Mouse (Mus musculus) cerebellum, adult 9-11 months (tissue): ENCODE data around the gene Mdm2.

Source experiments
- DNase-seq: peaks from one replicate; pipeline ENCODE4 v3.0.0; 2022

Mdm2 gene

DNA sequence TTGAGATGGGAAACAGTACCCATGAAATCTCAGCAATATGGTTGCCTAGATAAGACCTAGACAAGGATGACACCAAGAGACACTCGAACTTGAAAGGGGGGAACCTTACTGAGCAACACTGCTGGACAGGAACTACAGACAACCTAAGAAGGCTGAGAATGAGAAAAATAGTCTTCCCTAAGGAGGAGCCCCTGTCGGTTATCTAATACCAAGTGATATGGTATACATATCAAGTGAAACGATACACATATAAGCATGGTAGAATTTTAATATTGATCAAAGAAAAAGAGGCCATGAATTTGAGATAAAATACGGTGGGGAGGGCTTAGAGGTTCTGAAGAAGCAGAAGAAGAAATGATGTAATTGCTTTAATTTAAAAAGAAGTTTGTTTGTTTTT lies 58.2 kb downstream of the Mdm2 start:
- no peak for DNase-seq

- no peak for DNase-seq
Observed at GRCm38 (mm10) chr10:117651587-117652377, 58.8 kb downstream of the Mdm2 start.

DNA sequence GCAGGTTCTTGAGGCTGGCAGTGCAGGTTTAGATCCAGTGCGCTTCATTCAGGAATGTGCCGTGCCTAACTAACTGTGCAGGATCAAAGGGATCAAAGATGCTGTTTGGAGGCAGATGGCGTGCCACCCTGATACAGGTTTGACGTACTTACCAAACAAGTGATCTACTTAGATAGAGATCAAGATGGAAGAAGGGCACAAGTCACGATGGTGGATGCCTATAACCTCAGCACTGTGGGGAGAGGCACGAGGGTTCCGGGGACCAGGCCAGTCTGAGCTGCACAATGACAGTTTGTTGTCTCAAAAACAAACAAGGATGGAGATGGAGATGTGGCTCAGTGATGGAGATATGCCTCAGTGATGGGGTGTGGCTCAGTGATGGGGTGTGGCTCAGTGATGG lies 59.8 kb downstream of the Mdm2 start:
- no peak for DNase-seq

DNA sequence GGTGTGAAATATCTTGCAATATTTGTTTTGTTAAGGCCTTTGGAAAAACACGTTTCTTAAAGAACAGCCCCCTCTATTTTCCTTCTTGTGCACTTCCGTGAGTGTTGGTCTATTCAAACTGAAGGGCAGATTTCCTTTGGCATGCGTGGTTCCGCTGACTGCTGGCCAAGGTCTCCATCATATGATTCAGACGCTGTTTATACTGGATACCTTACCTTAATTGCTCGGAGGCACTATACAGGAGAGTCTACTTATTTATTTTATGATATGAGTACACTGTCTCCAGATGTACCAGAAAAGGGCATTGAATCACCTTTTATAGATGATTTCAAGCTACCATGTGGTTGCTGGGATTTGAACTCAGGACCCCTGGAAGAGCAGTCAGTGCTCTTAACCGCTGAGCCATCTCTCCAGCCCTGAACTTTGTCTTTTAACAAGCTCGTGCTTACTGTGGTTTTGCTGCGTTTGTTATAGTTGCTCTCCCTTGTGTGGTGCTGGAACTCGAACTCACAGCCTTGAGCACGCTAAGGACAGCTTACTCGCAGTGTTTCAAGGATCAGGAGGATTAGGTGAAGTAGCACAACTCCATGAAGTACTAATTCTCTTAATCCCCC lies 60.4 kb downstream of the Mdm2 start:
- no peak for DNase-seq

- DNase-seq: no peak
Observed at GRCm38 (mm10) chr10:117649292-117650041, 61.1 kb downstream of the Mdm2 start.

DNA sequence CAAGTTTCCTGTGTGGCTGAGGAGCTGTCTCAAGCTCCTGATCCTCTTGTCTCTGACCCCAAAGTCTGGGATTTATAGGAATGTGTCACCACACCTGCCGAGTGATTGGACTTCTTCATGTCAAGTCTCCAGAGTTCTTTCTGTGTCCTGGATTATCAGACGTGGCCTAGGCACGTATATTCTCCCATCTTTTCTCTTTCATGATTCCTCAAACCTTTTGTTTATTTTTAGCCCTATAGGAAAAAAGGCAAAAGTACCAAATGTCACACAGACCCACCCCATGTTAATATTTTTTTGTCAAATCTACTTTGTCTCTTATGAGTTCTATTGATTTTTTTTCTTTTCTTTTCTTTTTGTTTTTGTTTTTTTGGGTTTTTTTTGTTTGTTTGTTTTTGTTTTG lies 61.9 kb downstream of the Mdm2 start:
- DNase-seq: no peak

DNA sequence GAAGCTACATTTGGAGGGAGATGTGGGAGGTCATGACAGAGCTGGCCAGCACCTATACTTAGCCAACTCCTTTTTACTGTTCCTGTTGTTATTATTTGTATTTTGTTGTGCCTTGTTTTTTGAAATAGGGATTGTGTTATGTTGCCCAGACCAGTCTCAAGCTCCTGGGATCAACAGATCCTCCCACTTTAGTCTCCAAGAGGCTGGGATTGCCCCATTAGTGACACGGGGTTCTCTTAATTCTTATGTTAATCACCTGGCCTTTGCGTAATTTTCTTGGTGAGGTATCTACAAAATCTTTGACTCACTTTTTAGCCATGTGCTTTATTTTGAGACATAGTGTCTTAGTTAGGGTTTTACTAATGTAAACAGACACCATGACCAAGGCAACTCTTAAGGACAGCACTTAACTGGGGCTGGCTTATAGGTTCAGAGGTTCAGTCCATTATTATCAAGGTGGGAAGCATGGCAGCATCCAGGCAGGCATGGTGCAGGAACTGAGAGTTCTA lies 62.5 kb downstream of the Mdm2 start:
- no peak for DNase-seq

- DNase-seq: peak; percentile 27
Observed at GRCm38 (mm10) chr10:117647158-117647505, 63.4 kb downstream of the Mdm2 start.

- no peak for DNase-seq
Observed at GRCm38 (mm10) chr10:117646482-117647157, 63.9 kb downstream of the Mdm2 start.

GRCm38 (mm10) chr10:117645487-117645964 lies 65.0 kb downstream of the Mdm2 start:
- DNase-seq: no peak

- DNase-seq: no peak
Observed at GRCm38 (mm10) chr10:117644828-117645227, 65.7 kb downstream of the Mdm2 start.

GRCm38 (mm10) chr10:117644429-117644748 lies 66.2 kb downstream of the Mdm2 start:
- no peak for DNase-seq

GRCm38 (mm10) chr10:117643711-117644428 lies 66.7 kb downstream of the Mdm2 start:
- no peak for DNase-seq

- DNase-seq: no peak
Observed at GRCm38 (mm10) chr10:117643302-117643701, 67.3 kb downstream of the Mdm2 start.

DNA sequence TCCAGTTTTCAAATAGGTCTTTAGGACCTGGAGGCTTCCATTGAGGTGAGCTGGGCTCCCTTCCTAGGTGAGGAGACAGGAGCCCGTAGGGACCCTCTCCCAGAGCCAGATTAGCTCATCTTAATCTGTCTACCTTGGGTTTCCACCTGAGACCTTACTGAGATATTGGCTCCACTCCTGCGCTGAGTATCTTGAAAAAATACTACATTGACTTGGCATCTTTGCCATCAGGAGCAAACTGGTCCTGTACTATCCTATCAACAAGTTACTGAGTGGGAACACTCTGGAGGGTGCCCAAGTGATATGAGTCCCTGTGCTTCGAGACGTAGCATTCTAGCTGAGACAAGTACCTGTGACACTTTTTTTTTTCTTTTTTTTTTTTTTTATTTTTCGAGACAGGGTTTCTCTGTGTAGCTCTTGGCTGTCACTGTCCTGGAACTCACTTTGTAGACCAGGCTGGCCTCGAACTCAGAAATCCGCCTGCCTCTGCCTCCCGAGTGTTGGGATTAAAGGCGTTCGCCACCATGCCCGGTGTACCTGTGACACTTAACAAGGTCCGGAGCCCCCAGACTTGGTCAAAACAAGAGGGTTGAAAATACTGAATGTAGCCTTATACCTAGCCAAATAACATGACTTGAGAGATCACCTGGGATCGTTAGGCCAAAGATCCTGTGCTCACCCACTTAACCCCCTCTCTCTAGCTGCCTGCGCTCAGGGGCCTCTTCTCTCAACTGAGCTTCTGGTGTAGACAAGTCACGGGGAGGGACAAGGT lies 67.9 kb downstream of the Mdm2 start:
- no peak for DNase-seq

DNA sequence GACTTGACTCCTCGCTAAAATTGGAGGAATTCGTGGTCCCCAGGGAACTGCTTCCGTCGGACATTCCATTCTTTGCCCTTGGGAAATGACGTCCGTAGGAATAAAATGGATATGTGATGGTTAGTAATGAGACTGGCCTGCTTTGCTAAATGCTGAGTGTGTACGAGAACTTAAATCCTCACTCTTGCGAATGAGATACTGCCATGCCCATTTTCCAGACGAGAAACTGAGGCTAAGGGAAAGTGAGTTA lies 68.4 kb downstream of the Mdm2 start:
- DNase-seq: no peak

DNA sequence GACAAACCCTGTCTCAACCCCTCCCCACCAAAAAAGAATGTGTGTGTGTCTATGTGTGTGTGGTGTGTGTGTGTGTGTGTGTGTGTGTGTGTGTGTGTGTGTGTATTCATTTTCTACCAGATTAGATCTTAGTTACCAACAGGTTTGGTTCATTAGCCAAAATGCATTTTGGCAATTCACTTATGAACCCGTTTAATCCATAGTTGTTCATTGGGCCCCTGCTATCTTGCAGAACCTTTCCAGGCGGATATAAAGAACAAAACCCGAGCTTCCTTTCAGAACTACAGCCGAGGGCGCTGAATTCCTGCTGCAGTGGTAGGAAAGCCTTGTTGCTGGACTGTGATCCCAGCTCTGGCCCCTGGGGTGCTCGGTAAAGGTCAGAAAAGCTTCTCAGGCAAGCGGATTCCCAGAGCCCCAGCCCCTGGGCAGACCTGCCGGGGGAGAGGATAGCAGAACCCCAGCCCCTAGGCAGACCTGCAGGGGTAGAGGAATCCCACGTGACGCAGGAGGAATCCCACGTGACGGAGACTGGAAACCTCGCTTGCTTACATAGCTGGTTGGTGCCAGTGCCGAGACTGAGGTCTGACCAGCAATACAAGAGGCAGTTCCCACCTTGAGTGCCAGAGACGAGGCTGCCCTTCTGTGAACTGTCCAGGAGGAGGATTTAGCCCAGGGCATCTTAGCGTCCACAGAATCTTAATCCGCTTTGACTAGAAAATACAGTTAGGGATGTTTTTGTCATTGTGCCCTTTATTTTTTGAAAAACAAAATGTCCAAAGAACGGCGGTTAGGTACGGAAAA lies 69.0 kb downstream of the Mdm2 start:
- DNase-seq: no peak

GRCm38 (mm10) chr10:117640595-117641078 lies 69.9 kb downstream of the Mdm2 start:
- DNase-seq: no peak

DNA sequence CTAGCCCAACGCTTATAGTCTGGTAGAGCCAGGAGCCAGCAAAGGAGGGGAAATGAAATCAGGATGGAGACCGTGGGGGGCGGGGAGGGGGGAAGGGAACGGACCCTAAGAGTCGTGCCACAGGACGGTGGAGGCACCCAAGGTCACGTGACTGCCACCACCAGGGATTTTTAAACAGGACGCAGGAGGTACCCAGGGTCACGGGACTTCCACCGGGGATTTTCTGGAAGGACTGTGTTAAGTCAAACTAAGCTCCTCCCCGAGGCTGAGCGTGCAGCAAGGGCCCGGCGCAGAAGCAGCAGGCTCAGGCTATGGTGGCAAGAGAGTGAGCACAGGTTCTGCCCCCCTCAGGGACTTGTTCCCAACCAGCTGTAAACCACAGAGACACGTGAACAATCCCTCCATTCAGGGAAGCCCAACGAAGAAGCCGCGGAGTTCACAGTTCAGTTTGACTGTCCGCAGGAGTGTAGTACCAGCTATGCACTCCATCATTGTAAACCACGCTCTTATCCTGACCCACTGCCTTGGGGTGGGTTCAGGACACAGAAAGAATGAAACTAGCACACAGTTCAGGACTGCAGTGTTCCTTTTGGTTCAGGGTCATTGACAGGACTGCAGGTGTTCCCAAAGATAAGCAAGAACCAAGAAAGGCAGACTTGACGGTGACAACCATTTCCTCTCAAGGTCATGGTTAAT lies 70.5 kb downstream of the Mdm2 start:
- DNase-seq: no peak

- DNase-seq: no peak
Observed at GRCm38 (mm10) chr10:117639221-117639599, 71.3 kb downstream of the Mdm2 start.
